In genomic region chr10:85027619-85028175, GRCm38 (mm10) we compare ENCODE assay signal across 11 mouse cellular contexts.
DNase-seq lines count a peak whose midpoint lies in the region; TF ChIP-seq lines count a peak whose summit lies in the region.
"Had no signal": no experiment of that assay in that cellular context is flagged by ENCODE, and none has a peak within 500 bp of the region (broad histone marks: within the 10 kb centered on the region; RNA-seq: fewer than 3 reads in every experiment).

No protein-coding gene starts in this region.

- TF ChIP-seq CTCF in layer of hippocampus, adult 2 months (conservative IDR thresholded peaks at IDR 0.05) = no peak

- no peak overlapping the region for H3K27ac ChIP-seq in layer of hippocampus, adult 2 months
- H3K27ac ChIP-seq: embryonic facial prominence, embryonic 12.5 days; stomach, postnatal 0 days had no signal

- no peak overlapping the region for H3K4me3 ChIP-seq in layer of hippocampus, adult 2 months
- H3K4me3 ChIP-seq: embryonic facial prominence, embryonic 12.5 days had no signal

- DNase-seq in lung, postnatal 14 days = peak; percentile 17
- DNase-seq in lung, postnatal 36 days = no peak
- DNase-seq in gastrocnemius, adult 8-10 months (ENCODE audit: low spot score in 2 of 2) = peak; percentile 14 to 65
- DNase-seq in liver = peak; percentile 51
- DNase-seq in skeletal muscle tissue, adult 2 months (ENCODE audit: low read depth, low spot score) = peak; percentile 72
- DNase-seq in adrenal gland, adult (ENCODE audit: inconsistent age in 2 of 2, low spot score in 1 of 2) = no peak
- DNase-seq in layer of hippocampus, adult 2 months (ENCODE audit: low spot score in 2 of 2) = no peak
- no peak for DNase-seq in thymus, postnatal 36 days
- DNase-seq: cerebellum, adult 9-10 months had no signal

Comparison
In these comparisons a context has a peak if more than half of its experiments do, and no peak if none do; other contexts are left out.
1. DNase-seq: peak in lung, postnatal 14 days (single experiment), gastrocnemius, adult 8-10 months (2 of 2), liver (single experiment) and skeletal muscle tissue, adult 2 months (single experiment); none in lung, postnatal 36 days (single experiment), adrenal gland, adult (0 of 2), layer of hippocampus, adult 2 months (0 of 2) and thymus, postnatal 36 days (0 of 2).